20 mouse cellular contexts compared by ENCODE assay signal in genomic region chr6:33618590-33618989, GRCm38 (mm10).
DNase-seq lines count a peak whose midpoint lies in the region; ATAC-seq lines count a peak whose summit lies in the region.
"Had no signal": no experiment of that assay in that cellular context is flagged by ENCODE, and none has a peak within 500 bp of the region (broad histone marks: within the 10 kb centered on the region; RNA-seq: fewer than 3 reads in every experiment).

No protein-coding gene starts in this region.

- ATAC-seq in frontal cortex, adult (ENCODE audit: low TSS enrichment), result peak; percentile 31
- ATAC-seq in monocyte, adult 5-6 weeks (replicated peaks; ENCODE audit: insufficient number of reproducible peaks, low FRiP score, low TSS enrichment, poor library complexity, severe bottlenecking), result peak; percentile 78
- ATAC-seq: forebrain, embryonic 13.5 days; intestine, postnatal 0 days; midbrain, embryonic 13.5 days had no signal

- no peak for DNase-seq in frontal cortex, postnatal 36 days (ENCODE audit: low spot score in 2 of 2)
- DNase-seq in T-cell, adult 2 months (ENCODE audit: low spot score), result peak; percentile 5
- DNase-seq in kidney, adult 11 months, result no peak
- DNase-seq in left cerebral cortex, adult 18-20 months (ENCODE audit: low spot score in 2 of 2), result no peak
- no peak for DNase-seq in heart, adult 9 months (ENCODE audit: low spot score in 2 of 2)
- DNase-seq: adrenal gland, postnatal 14 days; cerebellum, adult 2 months; cerebellum, postnatal 25 days; gastrocnemius, postnatal 25 days; heart, adult 11 months; heart, postnatal 36 days; kidney, postnatal 14 days; lung, postnatal 36 days; right cerebral cortex, adult 18-20 months; thymus, adult 2 months had no signal
